Mouse (Mus musculus) T-helper 1 cell (primary cell): ENCODE data around the gene Zfp784.

ENCODE experiments used
- in situ Hi-C: fragments of 300-600 bp; cut with MboI, MseI; formaldehyde crosslinking; loops from one replicate; pipeline ENCODE4 v1.15.1; 2025; ENCODE audit warnings: high pct_unique_total_duplicates

Zfp784 gene

DNA sequence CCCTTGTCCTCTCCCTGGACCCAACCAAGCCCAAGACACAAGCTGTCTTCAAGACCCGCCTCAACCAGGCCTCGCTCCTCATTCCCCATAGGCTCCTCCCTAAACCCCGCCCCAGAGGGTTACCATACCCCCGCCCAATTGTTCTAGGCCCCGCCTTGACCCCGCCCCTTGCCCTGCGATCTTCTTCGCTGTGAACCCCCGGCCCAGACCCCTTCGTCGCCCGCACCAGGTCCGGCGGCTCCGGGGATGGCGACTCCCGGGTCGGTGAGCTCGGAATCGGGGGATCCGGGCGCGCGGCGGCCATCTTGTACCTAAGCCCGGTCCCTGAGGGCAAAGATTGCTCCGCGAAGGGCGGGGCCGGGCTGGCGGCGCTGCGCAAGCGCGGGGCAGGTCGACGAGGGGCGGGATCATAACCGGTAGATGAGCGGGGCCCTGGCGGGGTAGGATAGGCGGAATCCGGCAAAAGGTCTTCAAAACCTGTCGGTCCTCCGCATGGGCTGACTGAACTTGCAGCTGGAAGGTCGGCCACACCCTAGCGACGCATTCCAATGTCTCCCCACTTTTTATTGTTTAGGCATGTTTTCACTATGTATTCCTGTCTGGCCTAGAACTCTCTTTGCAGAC is at the start of gene Zfp784:
Zfp784 (minus strand) TSS at position 338 of the 624 bp plus-strand sequence.
- in situ Hi-C loops, result no loop called here

DNA sequence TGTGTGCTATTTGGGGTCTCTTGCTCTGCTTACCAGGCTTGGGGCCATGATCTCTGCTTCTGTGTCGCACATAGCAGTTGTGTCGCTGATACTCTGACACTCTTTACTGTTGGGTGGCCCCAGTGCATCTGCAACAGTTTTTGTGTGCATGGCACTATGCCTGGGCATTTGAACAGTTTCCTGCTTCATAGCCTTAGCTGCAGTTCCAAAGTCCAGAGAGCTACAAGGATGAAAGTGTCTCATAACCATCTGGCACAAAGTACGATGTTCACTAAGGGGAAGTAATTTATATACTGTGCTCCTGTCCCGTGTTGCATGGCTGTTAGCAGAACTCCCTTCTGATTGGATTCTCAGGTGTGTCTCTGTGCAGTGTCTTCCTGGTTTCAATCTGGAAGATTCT is 49.6 kb upstream of the Zfp784 start:
- in situ Hi-C loops, result loop anchor here (25.0 kb wide), 2 partner anchors 1074 to 1299 kb away; partner anchors contain the start of genes Smim17, Zfp28, Zfp444 and Zfp787

DNA sequence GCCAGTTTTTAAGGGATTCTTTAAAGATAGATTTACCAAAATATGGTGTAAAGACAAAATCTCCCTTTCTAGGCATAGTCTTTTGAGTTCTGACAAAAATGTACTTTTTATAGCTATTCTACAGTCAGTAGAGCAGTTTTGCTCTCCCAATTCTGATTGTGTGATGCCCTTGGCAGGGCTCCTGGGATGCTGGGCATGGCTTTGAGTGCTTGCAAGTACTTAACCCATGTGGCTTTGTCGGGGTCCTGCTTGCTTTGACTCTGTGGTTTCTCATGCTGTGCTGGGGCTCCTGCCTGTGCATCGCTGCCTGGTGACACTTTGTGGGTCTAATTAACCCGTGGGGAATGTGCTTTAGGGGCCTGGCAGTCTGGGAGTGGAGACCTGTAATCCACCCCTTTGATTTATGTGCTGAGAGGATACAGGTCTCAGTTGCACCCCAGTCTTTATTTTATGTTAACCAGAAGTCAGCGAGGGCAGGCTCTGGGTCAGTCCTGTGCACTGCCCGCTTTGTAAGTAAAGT is 48.7 kb upstream of the Zfp784 start:
- in situ Hi-C loops, result loop anchor here (25.0 kb wide), 2 partner anchors 1075 to 1300 kb away; partner anchors contain the start of genes Smim17, Zfp28, Zfp444 and Zfp787

DNA sequence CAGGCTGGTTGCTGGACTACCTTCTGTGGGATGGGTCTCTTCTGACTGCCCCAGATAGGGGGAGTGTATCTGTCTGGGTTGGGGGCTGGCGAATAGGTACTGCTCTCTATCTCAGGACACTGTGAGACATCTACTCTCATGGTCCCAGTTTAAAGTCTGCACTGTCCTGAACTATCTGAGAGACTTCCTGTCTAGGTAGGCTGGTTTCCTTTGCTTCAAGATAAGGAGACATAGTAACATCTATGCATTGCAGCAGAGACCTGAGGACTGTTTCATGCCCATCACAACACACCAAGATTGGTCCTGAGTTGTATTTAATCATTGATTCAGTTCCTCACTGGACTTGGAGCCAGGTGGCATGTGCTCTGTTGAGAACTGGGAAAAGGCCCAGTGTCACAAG is 47.3 kb upstream of the Zfp784 start:
- in situ Hi-C loops, result loop anchor here (25.0 kb wide), 2 partner anchors 1077 to 1302 kb away; partner anchors contain the start of genes Smim17, Zfp28, Zfp444 and Zfp787

DNA sequence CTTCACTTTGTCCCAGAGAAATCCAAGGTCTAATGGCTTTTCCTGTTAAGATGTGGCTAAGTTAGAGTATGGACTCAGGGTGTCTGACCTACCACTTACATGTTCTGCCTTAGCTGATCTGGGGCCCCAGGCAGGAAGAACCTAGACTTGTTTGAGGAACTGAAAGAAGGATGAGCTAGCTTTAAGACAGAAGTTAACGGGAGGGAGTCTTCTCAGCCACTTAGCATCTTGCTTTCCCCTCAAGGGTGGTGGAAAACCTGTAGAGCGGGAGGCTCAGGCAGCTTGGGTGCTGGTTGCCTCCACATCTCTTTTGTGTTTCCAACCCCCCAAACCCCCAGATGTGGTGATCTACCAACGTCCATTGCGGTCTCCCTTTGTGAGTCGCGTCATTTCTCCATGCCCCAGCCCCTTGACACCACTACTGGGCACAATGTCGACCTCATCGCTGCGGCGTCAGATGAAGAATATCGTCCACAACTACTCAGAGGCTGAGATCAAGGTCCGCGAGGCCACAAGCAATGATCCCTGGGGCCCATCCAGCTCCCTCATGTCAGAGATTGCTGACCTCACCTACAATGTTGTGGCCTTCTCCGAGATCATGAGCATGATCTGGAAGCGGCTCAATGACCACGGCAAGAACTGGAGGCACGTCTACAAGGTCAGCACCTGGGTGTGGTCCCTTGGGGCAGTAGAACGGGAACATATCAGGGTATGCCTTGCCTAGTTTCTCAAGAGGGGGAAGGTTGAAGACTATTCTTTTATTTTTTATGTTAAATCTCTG is 45.3 kb upstream of the Zfp784 start:
- in situ Hi-C loops, result loop anchor here (25.0 kb wide), 2 partner anchors 1079 to 1304 kb away; partner anchors contain the start of genes Smim17, Zfp28, Zfp444 and Zfp787

DNA sequence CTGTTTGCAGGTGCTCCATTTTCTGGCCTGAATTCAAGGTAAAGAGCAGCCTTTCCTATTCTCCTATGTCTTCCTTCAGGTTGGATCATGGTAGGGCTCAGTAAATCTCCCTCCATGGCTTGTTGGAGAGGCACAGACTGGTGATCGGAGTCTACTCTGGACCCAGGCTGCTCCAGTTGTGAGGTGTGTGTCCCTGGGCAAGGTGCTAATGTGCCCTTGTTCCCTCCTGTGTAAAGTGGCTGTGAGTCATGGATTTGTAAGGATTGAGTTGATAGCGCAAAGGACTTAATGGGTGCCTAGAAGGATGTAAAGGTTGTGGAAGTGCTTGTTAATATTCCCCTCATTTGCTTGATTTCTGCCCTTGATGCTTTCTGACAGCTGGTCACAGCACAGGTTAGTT is 43.7 kb upstream of the Zfp784 start:
- in situ Hi-C loops, result loop anchor here (25.0 kb wide), 2 partner anchors 1080 to 1305 kb away; partner anchors contain the start of genes Smim17, Zfp28, Zfp444 and Zfp787

DNA sequence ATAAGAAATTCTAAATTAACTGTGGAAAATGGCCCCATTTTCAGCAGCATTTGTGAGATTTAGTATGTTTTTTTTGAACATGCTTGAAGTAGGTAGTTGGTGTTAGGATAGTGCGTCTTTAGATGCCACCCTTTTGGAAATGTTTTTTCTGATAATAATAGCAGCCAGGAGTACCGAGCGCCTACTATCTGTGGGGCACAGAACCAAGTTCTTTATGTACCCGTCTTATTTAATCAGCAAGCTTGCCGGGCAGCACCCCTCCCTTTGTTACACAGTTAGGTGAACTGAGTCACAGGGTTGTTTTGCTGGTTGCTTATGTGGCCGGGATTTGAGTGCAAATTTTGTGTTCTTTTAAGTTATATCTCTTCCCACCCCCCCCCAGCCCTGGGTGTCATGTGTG is 43.0 kb upstream of the Zfp784 start:
- in situ Hi-C loops, result loop anchor here (25.0 kb wide), 2 partner anchors 1081 to 1306 kb away; partner anchors contain the start of genes Smim17, Zfp28, Zfp444 and Zfp787

DNA sequence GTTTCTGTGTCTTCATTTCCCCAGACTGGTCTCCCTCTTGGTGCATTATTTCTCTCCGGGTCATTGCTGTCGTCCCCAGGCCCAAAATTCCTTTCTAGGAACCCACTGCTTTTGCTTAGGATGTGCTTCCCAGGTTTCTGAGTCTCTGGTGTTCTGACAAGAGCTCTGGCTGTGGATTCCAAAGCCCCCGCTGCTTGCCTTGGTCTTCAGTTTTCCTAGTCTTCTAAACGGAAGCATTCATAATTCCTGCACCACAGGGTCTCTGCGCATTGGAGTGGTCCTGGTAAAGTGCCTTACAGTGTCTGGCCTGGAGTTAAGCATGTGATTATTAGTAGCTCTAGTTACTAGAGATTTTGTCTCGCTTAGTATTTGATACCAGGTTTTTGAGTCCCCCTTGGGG is 42.6 kb upstream of the Zfp784 start:
- in situ Hi-C loops, result loop anchor here (25.0 kb wide), 2 partner anchors 1081 to 1306 kb away; partner anchors contain the start of genes Smim17, Zfp28, Zfp444 and Zfp787

DNA sequence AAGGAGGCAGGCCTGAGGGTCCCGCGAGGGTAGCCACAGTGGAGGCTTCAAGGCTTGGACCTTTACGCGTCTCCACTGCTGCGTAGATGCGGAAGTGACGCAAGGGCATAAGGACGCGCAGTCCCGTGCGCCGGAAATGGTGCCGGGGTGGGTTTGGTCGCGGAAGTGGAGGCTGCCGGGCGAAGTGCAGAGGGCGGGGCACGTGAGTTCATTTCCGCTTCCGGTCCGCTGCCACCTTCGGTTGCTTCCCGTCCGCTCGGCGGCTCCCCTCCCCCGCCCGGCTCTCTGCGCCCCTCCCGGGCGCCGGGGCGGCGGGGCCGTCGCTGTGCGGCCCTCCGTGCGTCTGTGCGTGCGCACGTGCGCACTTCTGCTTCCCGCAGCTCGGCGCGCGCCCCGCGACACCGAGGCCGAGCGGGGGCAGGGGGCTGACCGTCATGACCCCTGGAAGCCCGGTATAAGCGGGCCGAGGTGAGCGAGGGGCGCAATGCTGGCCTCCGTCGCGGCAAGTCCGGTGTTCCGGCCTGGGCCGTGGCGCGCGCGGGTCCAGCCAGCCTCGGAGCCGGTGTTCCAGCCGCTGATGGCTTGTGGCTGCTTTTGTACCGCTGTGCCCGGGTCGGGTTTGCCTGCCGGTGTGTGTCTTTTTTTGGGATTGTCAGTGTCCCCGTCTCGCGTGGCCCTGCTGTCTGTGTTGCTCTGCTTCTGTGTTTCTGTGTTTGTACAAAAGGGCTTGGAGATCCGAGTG is 41.9 kb upstream of the Zfp784 start, which contains the start of gene Epn1:
Epn1 (plus strand) TSS at position 226 of the 742 bp plus-strand sequence.
- in situ Hi-C loops, result loop anchor here (25.0 kb wide), 2 partner anchors 1082 to 1307 kb away; partner anchors contain the start of genes Smim17, Zfp28, Zfp444 and Zfp787

DNA sequence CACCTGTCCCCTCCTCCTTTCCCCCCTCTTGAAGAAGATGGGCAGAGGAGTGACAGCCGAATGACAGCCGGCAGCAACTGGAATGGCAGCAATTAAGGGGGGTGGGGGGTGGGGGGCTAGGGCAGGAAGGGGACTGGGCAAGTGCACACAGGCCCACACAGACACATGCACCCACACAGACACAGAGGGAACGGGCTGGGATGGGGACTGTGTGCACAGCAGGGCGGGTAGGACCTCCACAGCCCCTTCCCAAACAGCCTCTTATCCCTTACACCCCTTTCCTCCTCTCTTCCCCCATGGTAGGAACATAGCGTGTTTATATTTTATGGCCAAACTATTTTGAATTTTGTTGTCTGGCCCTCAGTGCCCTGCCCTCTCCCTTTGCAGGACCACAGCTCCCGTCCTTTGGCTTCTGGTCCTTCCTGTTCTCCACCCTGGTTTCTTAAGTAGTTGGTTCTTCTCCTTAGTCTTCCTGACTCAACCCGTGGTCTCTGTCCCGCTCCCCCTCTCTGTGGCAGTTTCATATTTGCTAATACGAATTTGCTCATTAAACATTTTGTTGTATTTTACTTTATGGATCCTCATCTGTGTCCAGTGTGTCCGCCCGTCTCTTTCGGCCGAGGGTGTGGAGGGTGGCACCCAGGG is 41.2 kb upstream of the Zfp784 start:
- in situ Hi-C loops, result loop anchor here (25.0 kb wide), 2 partner anchors 1083 to 1308 kb away; partner anchors contain the start of genes Smim17, Zfp28, Zfp444 and Zfp787

DNA sequence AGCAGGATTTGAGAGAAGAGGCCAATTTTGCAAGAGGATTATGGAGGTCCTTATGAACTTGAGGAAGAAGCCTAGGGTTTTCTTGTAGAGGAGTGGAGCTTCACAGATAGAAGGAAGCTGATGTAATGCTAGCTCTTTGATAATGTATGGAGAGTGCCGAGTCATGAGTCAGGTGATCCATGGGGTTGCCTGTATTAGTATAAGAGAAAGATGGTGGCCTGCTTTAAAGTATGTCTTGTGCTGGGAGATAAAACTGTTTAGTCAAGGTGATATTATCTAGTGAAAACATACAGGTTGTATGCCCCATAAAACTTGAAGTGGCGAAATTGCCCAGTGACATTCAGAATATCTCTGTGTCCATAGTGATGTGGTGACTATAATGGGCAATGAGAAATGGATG is 38.7 kb upstream of the Zfp784 start:
- in situ Hi-C loops, result loop anchor here (25.0 kb wide), 2 partner anchors 1085 to 1310 kb away; partner anchors contain the start of genes Smim17, Zfp28, Zfp444 and Zfp787

DNA sequence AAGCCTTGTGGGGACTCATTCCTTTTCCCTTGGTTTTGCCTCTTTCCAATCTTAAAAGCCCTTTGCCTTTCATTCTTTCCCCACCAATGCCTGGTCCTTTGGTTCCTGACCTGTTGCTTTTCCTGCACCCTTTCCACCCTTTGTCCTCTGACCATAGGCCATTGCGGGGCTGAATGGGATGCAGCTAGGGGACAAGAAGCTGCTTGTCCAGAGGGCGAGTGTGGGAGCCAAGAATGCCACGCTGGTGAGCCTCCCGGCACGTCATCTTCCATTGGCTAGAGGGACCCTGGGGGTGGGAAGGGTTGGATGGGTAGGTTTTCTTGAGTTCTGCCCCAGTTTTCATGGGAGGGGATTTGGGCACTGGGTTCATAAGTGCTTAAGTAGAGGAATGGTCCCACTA is 36.7 kb upstream of the Zfp784 start:
- in situ Hi-C loops, result loop anchor here (25.0 kb wide), 3 partner anchors 1087 to 1438 kb away; partner anchors contain the start of genes Cnot3, Prpf31, Smim17 and Tfpt

DNA sequence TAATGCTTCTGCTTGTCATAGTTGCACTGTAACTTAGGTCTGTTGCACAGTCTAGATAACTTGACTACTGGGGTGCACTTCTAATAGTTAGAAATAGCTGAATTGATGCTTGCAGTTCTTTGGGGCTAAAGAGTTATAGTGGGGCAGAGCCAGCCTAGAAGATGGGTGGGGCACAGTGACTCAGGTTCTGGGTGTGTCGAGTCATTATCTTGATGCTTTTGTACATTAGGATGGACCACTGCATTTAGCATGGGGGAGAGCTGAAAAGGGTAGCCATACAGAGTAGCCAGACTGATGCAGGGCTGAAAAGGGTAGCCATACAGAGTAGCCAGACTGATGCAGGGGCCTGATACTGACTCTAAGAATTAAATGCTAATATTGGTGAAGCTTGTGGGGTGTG is 35.3 kb upstream of the Zfp784 start:
- in situ Hi-C loops, result loop anchor here (25.0 kb wide), 1 partner anchor 1436 kb away; the partner anchor contains the start of genes Cnot3, Prpf31 and Tfpt

DNA sequence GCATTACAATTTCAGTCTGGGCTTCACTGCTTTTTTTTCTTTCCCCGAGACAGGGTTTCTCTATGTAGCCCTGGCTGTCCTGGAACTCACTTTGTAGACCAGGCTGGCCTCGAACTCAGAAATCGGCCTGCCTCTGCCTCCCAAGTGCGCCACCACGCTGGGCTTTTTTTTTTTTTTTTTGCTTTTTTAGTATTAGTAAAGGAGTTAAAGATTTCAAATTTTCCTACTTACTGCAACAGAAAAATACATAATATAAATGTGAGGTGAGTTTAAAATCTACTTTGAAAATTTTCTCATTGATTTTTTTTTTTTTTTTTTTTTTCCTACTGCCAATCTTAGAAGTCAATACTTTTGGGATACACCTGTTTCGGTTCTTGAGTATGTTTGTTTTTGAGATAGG is 26.6 kb upstream of the Zfp784 start:
- in situ Hi-C loops, result loop anchor here (10.0 to 25.0 kb wide), 2 partner anchors 920 to 1428 kb away; partner anchors contain the start of genes Cnot3, Prpf31 and Tfpt

DNA sequence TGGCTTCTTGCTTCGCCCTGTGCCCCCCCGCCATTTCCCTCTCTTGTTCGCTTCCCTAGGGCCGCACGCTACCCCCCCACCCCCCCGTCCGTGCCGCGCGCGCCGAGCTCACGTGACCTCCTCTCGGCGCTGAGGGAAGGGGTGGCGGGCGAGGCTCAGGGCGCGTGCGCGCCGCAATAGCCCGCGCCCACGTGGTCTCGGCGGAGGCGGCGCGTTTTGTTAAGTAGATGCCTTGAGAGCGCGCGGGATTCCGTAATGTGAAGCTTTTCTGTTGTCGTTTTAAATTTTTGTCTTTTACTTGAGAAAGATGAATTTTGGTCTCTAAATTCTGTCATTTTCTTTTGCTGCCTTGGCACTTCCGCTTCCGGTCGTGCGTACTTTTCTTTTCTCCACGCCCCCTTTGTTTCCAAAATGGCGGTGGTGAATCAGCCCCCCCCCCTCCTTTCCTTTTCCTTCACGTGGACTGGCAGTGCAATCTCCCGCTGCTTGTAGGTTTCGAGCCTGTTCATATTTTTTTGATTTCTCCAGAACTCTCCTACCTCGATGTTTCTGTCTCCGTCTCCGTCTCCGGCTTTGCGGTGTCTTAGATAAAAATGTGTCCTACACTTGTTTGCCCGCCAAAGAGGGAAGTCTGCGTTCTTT is 24.2 kb upstream of the Zfp784 start:
- in situ Hi-C loops, result loop anchor here (10.0 to 25.0 kb wide), 2 partner anchors 918 to 1425 kb away; partner anchors contain the start of genes Cnot3, Prpf31 and Tfpt

DNA sequence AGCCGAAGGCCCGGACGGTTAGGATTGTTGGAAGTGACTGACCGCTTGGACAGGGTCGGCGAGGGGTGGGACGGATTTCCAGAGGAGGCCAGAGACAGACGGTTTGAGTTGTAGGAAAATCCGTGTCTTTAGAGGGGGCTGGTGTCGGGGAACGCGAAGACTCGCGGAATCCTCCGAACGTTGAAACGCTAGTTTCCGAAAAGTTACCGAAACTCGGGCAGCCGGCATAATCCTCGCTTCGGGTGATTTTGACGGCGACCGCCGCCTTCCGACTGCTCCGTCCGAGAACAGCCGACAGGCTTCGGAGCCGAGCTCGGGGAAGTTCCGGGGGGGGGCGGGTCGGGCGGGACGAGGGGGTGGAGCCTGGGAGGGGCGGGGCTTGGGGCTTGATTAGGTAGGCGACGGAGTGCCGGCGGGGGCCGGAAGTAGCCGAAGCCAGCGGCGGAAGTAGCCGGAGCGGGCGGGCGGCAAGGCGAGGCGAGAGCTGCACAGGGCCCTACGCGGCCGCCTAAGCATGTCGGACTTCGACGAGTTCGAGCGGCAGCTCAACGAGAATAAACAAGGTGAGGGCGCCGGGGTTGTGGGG is 23.6 kb upstream of the Zfp784 start, which contains the start of gene U2af2:
U2af2 (plus strand) TSS at position 370 of the 586 bp plus-strand sequence.
- in situ Hi-C loops, result loop anchor here (10.0 to 25.0 kb wide), 2 partner anchors 917 to 1425 kb away; partner anchors contain the start of genes Cnot3, Prpf31 and Tfpt

DNA sequence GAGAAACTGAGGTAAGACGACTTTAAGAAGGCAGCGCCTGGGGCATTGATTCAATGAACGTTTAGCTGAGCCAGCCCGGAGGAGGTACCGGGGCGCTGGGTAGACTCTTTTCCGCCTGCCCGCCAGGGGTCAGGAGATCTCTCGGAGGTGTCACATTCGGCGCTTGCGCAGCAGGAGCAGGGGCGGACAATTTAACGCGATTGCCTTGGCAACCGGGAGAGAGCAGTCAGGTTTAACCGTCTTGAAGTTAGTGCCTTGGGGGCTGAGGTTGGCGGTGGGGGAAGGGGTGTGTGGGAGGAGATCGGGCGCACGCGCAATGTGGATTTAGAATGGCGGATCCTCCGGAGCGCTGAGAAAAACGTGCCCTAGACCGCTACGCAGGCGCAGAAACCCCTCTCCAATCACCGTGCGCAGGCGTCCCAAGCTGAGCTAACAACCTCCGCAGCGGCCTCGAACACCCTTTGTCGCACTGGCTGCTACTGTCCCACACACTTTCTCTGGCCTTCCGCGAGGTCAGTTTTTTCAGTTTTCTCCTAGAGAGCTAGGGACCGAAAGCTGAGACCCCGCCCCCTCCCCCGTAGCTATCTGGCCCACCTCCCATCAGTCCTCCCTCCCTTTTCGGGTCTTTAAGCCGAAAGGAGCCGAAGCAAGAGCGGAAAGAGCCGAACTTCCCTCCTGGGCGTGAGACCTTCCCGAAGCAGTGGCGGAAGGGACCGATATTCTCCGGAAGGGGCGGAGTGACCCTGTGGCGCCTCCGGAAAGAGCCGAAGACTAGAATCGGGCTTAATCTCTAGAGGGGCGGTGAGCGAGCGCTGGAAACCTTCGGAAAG is 22.9 kb upstream of the Zfp784 start:
- in situ Hi-C loops, result loop anchor here (10.0 to 25.0 kb wide), 2 partner anchors 916 to 1424 kb away; partner anchors contain the start of genes Cnot3, Prpf31 and Tfpt
